Mouse (Mus musculus) hematopoietic multipotent progenitor cell, adult 10-12 weeks (in vitro differentiated cells): Measurements from ENCODE around the gene Gm8232. TPM values are rescaled to one million over a fixed set of nuclear protein-coding genes. Genes with fewer than 3 reads are reported as not detected.

ENCODE experiments used
- polyA plus RNA-seq: library from polyadenylated mRNA; stranded (reverse); fragments of >175 nt; gene quantifications from 2 replicates; pipeline ENCODE4 v1.2.3, GENCODE M21; 2012; ENCODE audit warnings: low replicate concordance

The Gm8232 gene
- polyA plus RNA-seq = not detected in 2 replicates

GRCm38 (mm10) chr14:44433335-44433734, at the start of gene Gm8232:
Gene Gm8232, plus strand, starts transcription at chr14:44433635.

GRCm38 (mm10) chr14:44410588-44410987, 22.8 kb upstream of the Gm8232 start, which contains the start of gene Gm3371:
Gene Gm3371, minus strand, starts transcription at chr14:44410688.

Other genes starting within 250 kb of the Gm8232 start
- gene Gm8212, start 236.0 kb upstream of the Gm8232 start, polyA plus RNA-seq = not detected in 2 replicates
- not detected in 2 replicates for gene 4930503E14Rik, start 220.4 kb upstream of the Gm8232 start, polyA plus RNA-seq
- not detected in 2 replicates for gene Gm8220, start 148.1 kb upstream of the Gm8232 start, polyA plus RNA-seq
- gene Gm5930, start 95.1 kb upstream of the Gm8232 start, polyA plus RNA-seq = not detected in 2 replicates
- not detected in 2 replicates for gene Gm8229, start 68.3 kb upstream of the Gm8232 start, polyA plus RNA-seq
- not detected in 2 replicates for gene Gm3371, start 22.9 kb upstream of the Gm8232 start, polyA plus RNA-seq
- not detected in 2 replicates for gene BC061237, start 58.8 kb downstream of the Gm8232 start, polyA plus RNA-seq
- gene Gm17093, start 84.6 kb downstream of the Gm8232 start, polyA plus RNA-seq = not detected in 2 replicates
- gene Gm8247, start 149.5 kb downstream of the Gm8232 start, polyA plus RNA-seq = not detected in 2 replicates
- gene Gm5624, start 194.3 kb downstream of the Gm8232 start, polyA plus RNA-seq = not detected in 2 replicates